Mouse (Mus musculus) intestine, postnatal 0 days (tissue): ENCODE results near the gene Cck. TPM values are rescaled to one million over a fixed set of nuclear protein-coding genes. Genes with fewer than 3 reads are reported as not detected.
A peak's percentile ranks its signal among the peaks of the same experiment; 100 is the strongest.

Experiments
- ATAC-seq: fragments of 200-750 bp; cut with Nextera tagmentation; 2 replicates; pipeline ENCODE4 v1.8.0; 2017; ENCODE audit warnings: mild to moderate bottlenecking, moderate TSS enrichment, moderate library complexity
- H3K27ac ChIP-seq: fragments of 300-500 bp; sonication (generic); 2 replicates; pipeline ENCODE4 v1.5.1; 2014; ENCODE audit warnings: mild to moderate bottlenecking, low read depth, low read length, moderate library complexity
- H3K27me3 ChIP-seq: fragments of 300-500 bp; sonication (generic); replicated peaks from 2 replicates; pipeline ENCODE4 v1.6.1; 2014; ENCODE audit warnings: low read length, mixed read lengths; ENCODE audit not compliant: control insufficient read depth, insufficient read depth
- H3K36me3 ChIP-seq: fragments of 300-500 bp; sonication (generic); 2 replicates; pipeline ENCODE4 v1.6.1; 2014; ENCODE audit warnings: mild to moderate bottlenecking, moderate library complexity; ENCODE audit not compliant: control insufficient read depth, insufficient read depth
- H3K4me1 ChIP-seq: fragments of 300-500 bp; sonication (generic); replicated peaks from 2 replicates; pipeline ENCODE4 v1.6.1; 2014; ENCODE audit warnings: antibody characterized with exemption, low read length, mixed read lengths; ENCODE audit not compliant: control insufficient read depth, insufficient read depth
- H3K4me2 ChIP-seq: fragments of 300-500 bp; sonication (generic); replicated peaks from 2 replicates; pipeline ENCODE4 v1.6.1; 2014; ENCODE audit warnings: low read depth, mild to moderate bottlenecking, moderate library complexity
- H3K4me3 ChIP-seq: fragments of 300-500 bp; sonication (generic); 2 replicates; pipeline ENCODE4 v1.5.1; 2014; ENCODE audit warnings: low read depth, low read length
- H3K9ac ChIP-seq: fragments of 300-500 bp; sonication (generic); 2 replicates; pipeline ENCODE4 v1.6.1; 2014; ENCODE audit warnings: mild to moderate bottlenecking, low read depth, low read length
- H3K9me3 ChIP-seq: fragments of 300-500 bp; sonication (generic); 2 replicates; pipeline ENCODE4 v1.6.1; 2016; ENCODE audit warnings: mixed run types; ENCODE audit not compliant: control insufficient read depth
- CTCF ChIP-seq: sonication (generic); IDR thresholded peaks from 2 replicates; pipeline ENCODE4 v1.5.1; 2016; ENCODE audit warnings: low read depth, mild to moderate bottlenecking, control low read depth, antibody characterized with exemption, moderate library complexity
- WGBS: fragments of 180-500 bp; shearing (Covaris S2); extraction: QIAGEN DNeasy Blood & Tissue Kit; methylation state at CpG from one replicate; pipeline ENCODE4 v1.1.7; 2014; 5-methylcytosine and 5-hydroxymethylcytosine counted together
- polyA plus RNA-seq: library from polyadenylated mRNA; unstranded; fragments of >200 nt; fragmentation: Nextera tagmentation; extraction: Ambion mirVana; gene quantifications from 2 replicates; pipeline ENCODE4 v1.2.1, GENCODE M21; 2015

The Cck gene
- 88.5 and 92.1 TPM in 2 replicates for polyA plus RNA-seq

DNA sequence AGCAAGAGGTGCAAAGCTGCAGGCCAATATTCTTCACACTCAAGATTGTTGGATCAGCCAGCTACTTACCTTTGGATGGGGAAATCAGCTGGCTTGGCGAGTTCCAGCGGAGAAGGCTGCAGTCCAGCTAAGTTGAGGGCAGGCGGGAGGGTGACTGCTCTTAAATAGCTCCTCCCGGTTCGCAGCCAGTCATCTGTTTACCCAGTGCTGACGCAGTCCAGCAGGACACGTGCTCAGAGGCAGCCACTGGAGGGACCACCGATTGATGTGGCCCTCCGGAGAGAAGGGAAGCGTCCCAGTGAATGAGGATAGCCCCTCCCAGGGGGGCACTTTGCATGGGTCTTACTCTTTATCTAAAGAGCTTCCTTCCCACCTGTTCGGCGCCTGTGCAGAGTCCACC lies at the start of gene Cck:
Gene Cck (minus strand): TSS at position 166 of the 400 bp plus-strand sequence.
- no peak within 1 kb of the TSS for H3K27ac ChIP-seq
- no peaks in the 10 kb centered on the region for H3K4me1 ChIP-seq
- H3K27me3 ChIP-seq = peaks cover 53% of the 10 kb centered on the region
- peak; percentile 49; the same call in 1 of the 2 replicates for ATAC-seq
- H3K9ac ChIP-seq = no peak within 1 kb of the TSS
- 2% methylated on average over 12 of the region's 12 CpGs for WGBS
- no peak for TF ChIP-seq CTCF
- H3K4me3 ChIP-seq = peak within 1 kb of the TSS; percentile 26
- H3K4me2 ChIP-seq = peak within 1 kb of the TSS; percentile 54
- no peaks in the 10 kb centered on the region for H3K36me3 ChIP-seq
- no peaks in the 10 kb centered on the region for H3K9me3 ChIP-seq

DNA sequence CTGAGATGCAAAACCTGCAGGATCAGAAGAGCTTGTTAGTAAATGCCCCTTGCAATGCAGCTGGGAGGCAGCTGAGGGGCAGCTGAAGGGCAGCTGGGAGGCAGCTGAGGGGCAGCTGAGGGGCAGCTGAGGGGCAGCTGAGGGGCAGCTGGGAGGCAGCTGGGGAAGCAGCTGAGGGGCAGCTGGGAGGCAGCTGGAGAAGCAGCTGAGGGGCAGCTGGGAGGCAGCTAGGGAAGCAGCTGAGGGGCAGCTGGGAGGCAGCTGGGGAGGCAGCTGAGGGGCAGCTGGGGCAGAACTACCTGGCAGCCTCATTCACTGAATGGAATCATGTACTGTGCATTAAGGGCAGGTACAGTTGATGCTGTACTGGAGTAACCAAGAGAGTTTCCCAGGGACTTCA lies 46.0 kb upstream of the Cck start:
- no peak for ATAC-seq
- H3K4me1 ChIP-seq = peaks cover 3% of the 10 kb centered on the region; the same call in 1 of the 2 replicates
- no peaks in the 10 kb centered on the region for H3K27me3 ChIP-seq
- H3K4me2 ChIP-seq = no peak overlapping the region
- no peak overlapping the region for H3K9ac ChIP-seq
- H3K4me3 ChIP-seq = no peak overlapping the region
- peaks cover 4% of the 10 kb centered on the region for H3K9me3 ChIP-seq
- H3K36me3 ChIP-seq = no peaks in the 10 kb centered on the region
- no peak for TF ChIP-seq CTCF
- no peak overlapping the region for H3K27ac ChIP-seq

DNA sequence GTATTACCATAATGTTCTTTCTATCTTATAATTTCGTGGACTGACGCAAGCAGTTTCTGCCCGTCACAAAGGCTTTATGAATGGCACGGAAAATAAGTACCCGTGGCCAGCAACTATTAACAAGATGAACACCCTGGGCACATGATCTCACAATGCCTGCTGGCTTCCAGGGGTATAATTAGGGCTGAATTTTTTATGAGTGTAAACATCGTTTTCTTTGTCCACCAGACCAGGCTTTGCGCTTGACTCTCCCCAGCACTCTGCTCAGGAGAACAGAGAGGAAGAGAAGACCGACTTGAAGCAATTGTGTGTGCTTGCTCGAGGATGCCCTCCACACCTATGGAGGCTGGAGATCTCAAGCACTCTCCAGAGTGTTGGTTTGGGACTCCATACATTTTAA lies 37.1 kb upstream of the Cck start:
- 82% methylated on average over 9 of the region's 9 CpGs for WGBS
- no peaks in the 10 kb centered on the region for H3K36me3 ChIP-seq
- no peak for ATAC-seq
- H3K27ac ChIP-seq = no peak overlapping the region
- H3K4me2 ChIP-seq = no peak overlapping the region
- no peak overlapping the region for H3K9ac ChIP-seq
- no peak overlapping the region for H3K4me3 ChIP-seq
- peaks cover 7% of the 10 kb centered on the region for H3K9me3 ChIP-seq
- no peaks in the 10 kb centered on the region for H3K27me3 ChIP-seq
- no peaks in the 10 kb centered on the region for H3K4me1 ChIP-seq
- no peak for TF ChIP-seq CTCF

DNA sequence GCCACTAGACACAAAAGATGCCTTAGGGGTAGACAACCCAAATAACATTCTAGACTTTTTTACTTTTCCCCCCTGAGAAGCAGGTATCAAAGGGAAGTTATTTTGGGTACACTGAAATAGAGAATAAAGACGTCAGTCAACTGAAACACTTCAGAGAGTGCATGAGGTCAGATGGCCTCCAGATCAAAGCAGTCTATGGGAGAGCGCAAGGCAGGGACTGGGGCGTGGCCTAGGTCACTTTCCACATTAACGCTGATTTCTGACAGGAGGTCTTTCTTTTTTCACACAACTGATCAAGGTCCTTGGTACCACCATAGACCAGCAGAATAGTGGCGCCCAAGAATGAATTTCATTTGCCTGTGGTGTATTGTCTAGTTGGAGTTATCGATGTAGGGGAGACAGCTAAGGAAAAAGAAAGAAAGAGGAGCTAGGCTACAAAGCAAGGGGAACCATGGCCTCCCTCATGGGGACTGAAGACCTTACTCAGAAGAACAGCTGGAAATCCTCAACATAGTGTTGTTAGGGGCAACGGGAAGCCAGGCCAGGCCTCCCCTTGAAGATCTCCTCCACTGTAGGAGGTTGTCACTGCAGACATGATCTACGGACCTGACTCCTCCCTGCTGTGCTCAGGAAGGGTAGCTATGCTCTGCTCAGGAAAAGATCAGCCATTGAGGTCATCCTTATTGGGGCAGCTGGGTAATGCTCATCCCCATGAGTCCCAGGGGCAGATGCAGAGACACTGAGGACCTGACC lies 33.3 kb upstream of the Cck start:
- no peak for TF ChIP-seq CTCF
- Histone ChIP-seq H3K4me2 (no peak overlapping the region), H3K36me3 (no peaks in the 10 kb centered on the region), H3K4me1 (no peaks in the 10 kb centered on the region), H3K27ac (no peak overlapping the region), H3K27me3 (no peaks in the 10 kb centered on the region), H3K4me3 (no peak overlapping the region), H3K9me3 (no peaks in the 10 kb centered on the region), H3K9ac (no peak overlapping the region)
- no peak for ATAC-seq
- 69% methylated on average over 8 of the region's 8 CpGs for WGBS

DNA sequence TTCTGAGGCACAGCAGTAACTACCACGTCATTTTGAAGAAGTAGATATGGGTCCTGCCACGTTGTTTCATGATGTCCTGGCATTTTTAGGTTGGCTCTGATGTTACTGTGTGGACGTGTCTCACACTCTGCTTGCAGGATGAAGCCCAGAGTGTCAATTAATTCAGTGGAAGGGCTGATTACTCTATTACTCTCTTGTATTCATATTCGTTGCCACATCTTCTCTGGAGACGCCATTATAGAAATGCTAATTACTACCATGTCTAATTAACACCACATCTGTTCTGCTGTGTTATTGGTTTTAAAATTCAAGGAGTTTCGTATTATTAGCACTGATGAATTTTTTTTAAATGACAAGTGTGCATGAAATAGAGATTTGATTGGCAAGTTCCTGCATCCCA lies 30.7 kb upstream of the Cck start:
- no peak for ATAC-seq
- no peak overlapping the region for H3K4me2 ChIP-seq
- H3K36me3 ChIP-seq = no peaks in the 10 kb centered on the region
- H3K27ac ChIP-seq = no peak overlapping the region
- no peaks in the 10 kb centered on the region for H3K9me3 ChIP-seq
- 86% methylated on average over 6 of the region's 6 CpGs for WGBS
- no peak overlapping the region for H3K9ac ChIP-seq
- TF ChIP-seq CTCF = no peak
- no peak overlapping the region for H3K4me3 ChIP-seq
- 0 out of 2 replicates have a peak, but pooled peaks cover 3% of the 10 kb centered on the region for H3K27me3 ChIP-seq
- no peaks in the 10 kb centered on the region; the same call in 1 of the 2 replicates for H3K4me1 ChIP-seq

DNA sequence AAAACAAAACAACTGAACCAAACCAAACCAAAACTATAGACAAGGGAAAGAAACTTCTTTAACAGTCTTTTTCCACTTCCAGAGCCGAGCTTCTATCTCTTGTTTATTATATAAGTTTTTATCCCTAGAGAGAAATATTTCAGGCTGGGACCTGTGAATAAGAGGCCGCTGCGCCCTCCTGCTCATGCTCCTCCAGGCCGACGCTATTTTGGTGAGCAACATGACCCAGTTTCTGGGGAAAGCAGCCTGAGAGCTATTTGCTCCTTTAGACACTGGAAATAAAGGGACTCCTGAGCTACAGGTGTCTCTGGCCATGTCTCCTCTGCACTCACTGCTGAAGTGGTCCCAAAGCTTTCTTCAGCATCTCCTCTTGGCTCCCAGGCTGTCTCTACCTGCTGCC lies 24.6 kb upstream of the Cck start:
- TF ChIP-seq CTCF = no peak
- Histone ChIP-seq H3K4me2 (no peak overlapping the region), H3K36me3 (no peaks in the 10 kb centered on the region), H3K4me3 (no peak overlapping the region), H3K27me3 (peaks cover 10% of the 10 kb centered on the region; the same call in 1 of the 2 replicates), H3K27ac (no peak overlapping the region), H3K4me1 (no peaks in the 10 kb centered on the region; the same call in 1 of the 2 replicates), H3K9ac (no peak overlapping the region), H3K9me3 (no peaks in the 10 kb centered on the region)
- WGBS = 74% methylated on average over 5 of the region's 5 CpGs
- ATAC-seq = no peak
